Mouse (Mus musculus): ENCODE measurements around the gene Synj2.

Synj2 gene

DNA sequence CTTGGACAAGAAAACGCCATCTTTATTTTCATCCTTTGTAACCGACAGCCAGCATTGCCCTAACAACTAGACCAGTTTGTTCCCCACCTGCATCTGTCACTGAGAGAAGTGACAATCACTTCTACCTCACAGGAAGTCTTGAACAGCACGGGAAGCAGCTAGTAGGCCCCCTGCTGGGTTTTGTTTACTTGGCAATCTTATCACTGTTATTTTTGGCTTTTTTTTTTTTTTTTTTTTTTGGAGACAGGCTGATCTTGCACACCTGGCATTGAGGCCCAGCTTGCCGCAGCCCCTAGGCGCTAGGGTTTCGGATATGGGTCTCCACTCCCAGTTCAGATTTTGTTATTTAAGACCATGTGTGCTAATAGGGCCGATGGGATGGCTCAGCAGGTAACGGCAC lies 32.5 kb downstream of the Synj2 start:
- DNase-seq (ENCODE audit: low spot score in 2 of 2), result no peak

DNA sequence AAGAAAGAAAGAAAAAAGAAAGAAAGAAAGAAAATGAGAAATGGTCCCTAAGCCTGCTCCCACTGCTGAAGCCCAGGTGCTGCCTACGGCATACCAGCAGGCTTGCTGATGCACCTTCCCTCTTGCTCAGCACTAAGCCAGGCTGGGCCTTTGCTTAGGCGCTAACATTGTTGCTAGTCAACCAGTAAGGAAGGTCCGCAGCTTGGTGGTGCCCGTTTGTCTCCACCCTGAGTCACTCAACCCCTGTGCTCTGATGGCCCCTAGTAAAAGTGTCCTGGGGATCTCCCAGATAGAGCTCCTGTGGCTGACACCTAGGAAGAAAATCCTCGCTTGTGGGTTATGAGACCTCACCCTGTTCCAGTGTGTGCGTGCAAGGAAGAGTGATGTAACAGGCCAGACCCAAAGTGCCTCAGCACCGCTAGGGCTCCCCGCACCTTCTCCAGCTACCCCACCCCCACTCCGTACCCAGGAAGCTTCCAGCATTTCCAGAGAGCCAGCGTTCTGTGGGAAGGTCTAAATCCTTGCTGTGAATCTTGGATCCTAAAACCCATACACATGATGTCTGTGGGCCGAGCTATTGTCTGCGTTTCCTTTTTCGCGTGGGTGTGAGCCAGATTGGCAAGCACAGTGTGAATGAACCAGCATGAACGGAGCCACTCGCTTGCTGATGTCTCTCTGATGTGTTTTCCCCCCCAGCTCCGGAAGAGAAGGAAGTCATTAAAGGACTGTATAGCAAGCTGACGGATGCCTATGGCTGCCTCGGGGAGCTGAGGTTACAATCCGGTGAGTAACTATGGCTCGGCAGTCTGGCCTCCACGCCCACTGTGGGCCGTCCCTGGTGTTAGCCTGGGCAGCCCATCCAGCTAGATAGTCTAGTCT lies 34.3 kb downstream of the Synj2 start:
- DNase-seq (ENCODE audit: low spot score in 2 of 2), result peak; percentile 11 to 41

DNA sequence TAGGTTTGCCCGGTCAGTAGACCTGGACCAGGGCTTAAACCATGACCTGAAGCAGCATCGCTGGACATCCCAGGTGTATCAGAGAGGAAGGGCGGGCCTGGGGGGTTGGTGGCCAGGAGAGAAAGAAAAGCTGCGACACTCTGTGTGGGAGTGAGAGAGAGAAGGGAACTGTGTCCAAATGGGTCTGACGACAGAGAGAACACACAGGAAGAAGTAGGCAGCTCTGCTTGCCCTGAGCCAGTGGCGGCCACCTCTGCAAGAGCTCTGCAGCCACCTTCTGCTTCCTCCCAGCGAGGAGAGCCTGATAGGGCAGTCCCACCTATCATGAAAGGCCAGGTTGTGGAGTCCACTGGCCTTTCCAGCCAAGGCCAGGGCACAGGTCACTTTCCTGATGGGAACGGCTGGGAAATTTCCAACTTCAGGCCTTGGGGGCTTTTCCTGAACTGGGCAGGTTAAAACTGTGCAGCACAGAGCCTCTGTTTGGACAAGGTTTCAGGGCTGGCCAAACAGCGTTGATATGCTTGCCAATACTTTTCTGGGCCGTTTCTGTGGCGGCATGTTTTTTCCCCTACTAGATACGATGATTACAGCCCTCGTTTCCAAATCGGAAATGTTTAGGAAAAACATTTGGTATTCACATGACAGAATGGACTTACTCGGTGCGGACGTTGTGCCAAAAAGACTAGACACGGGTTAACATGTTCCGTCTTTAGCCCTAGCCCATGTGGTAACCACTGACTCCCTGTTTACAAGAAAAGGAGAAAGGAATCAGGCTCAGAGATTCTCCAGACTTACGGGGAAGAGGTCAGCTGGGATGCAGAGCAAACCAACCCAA lies 35.4 kb downstream of the Synj2 start:
- DNase-seq (ENCODE audit: low spot score in 2 of 2), result peak in 1 of 2 experiments; percentile 9

DNA sequence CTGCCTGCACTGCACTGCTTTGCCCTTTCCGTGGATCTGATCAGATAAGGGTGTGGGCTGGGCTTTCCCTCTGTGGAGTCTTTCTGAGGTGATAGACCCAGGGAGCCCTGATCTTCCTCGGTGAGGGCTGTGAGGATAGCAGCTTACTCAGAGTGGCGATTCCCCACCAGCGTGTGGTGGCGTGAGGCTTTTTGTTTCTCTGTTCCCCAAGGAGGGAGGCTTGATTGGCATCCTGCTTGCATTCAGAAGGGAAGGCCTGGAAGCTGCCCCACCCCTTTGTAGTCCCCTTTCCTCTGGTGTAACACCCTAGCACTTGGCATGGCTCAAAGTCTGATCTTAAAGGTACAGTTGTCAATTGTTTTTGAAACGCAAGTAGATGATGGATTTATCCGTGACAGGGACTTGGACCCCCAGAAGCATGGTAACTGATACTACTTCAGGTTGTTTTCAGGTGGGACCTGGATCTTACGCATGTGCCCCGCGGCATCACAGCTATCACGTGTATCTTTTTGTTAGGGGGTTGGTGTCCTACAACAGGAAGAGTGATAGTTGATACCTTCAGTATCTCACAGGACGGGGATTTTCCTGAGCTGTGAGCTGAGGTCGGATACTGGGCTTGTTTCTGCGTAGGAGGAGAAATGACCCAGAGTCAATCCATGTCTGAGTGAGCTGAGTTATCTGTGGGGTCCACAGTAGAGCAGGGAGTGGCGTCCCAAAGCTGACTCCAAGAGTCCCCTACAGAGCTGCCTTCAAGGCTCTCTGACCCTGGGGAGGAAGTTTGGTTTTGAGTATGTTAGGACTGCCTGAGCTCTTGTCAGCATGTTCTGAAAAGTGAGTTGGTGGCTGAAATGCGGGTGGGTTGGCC lies 36.2 kb downstream of the Synj2 start:
- DNase-seq (ENCODE audit: low spot score in 2 of 2), result no peak

DNA sequence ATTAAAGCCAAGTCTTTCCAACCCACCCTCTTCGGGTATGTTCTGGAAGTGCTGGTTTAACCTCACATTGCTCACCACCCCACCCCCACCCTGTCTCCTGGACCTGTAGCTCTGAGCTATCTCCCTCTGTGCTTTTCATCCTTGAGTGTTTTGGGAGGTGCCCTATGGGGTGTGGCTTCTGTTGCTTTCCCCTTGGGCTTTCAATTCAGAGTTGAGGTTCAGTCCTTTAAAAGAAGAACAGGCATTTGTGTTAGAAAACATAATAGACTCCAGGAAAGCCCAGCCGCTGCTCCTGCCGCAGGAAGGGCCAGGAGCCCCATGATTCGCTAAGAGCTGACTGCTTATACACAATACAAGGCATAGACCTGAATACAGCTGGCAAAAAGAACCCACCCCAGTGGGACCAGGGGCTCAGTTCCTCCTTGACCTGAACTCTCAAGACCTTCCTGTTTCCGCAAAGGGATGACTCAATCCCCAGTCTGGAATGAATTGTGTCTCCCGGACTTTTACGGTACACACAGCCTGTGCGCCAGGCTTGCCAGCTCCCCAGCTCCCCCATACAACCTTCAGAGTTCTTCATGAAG lies 36.9 kb downstream of the Synj2 start:
- no peak for DNase-seq (ENCODE audit: low spot score in 2 of 2)

DNA sequence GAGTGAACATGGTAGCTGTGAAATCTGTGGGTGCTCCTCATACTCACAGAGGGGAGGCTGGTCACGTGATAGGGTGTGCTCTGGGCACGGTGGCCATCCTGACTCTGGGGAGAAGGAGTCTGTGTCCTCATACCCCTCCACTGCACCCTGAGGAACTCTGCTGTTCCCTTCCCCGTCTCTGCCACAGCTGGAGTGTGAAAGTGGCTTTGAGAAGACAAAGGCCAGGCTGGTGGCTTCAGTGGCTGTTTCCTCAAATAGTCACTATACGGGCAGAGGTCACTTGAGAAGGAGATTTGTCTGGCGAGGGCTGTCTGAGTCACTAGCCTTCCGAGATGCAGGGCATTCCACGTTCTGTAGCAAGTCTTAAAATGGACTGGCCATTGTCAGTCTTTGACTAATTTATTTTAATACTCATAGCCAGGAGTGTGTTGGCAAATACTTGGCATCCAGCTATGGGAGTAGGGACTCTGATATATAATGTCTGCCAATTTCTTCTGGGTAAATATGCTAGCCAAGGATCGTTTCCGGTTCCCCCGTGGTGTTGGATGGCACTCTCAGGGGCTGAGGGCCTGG lies 37.5 kb downstream of the Synj2 start:
- DNase-seq (ENCODE audit: low spot score in 2 of 2), result no peak

DNA sequence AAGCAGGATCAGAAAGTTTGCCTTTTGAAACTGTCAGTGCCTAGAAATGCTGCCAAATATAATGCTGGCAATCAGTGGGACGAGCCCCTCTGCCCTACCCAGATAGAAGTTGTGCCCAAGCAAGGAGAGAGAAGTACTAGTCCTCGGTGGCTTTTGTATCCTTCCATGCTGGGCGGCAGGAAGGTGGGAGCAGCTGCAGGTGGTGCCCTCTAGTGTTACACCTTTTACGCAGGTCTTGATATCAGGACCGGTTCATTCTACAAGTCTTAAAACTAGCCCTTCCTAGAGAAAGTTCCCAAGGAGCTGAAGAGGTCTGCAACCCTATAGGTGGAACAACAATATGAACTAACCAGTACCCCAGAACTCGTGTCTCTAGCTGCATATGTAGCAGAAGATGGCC lies 39.8 kb downstream of the Synj2 start:
- DNase-seq (ENCODE audit: low spot score in 2 of 2), result no peak

DNA sequence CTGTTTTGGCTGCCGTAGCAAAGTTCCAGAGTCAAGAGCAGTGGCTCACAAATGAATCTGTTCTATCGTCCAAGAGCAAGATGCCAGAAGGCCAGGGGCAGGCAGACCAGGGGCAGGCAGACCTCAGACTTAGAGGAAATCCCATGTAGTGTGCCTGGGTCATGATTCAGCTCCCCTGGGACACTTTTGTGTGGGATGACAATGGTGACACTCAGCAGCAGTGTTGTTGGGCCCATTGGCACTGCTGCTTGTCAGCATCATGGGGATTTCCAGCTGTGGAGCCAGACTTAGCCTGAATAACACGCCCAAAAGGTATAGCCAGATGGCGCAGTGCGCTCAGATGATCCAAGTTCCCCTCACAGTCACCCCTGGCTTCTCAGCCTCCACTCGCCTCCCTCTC lies 42.1 kb downstream of the Synj2 start:
- DNase-seq (ENCODE audit: low spot score in 2 of 2), result no peak

DNA sequence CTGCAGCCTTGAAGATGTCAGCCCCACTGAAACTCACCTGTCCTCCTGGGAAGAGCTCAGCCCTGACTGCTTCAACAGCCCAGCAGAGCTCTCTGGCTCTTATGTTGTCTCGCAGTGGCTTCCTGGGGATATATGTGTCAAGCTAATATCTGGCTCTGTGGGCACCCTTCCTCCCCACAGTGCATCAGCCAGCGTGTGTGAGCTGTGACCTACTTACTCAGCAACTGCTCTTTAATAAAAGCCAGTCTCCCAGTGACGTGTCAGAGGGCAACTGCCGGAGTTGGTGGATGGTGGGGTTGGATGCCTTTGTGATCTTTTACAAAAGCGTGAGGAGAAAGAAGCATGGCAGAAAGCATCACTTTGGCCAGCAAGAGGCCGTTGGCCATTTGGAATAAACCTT lies 42.8 kb downstream of the Synj2 start:
- DNase-seq (ENCODE audit: low spot score in 2 of 2), result no peak

DNA sequence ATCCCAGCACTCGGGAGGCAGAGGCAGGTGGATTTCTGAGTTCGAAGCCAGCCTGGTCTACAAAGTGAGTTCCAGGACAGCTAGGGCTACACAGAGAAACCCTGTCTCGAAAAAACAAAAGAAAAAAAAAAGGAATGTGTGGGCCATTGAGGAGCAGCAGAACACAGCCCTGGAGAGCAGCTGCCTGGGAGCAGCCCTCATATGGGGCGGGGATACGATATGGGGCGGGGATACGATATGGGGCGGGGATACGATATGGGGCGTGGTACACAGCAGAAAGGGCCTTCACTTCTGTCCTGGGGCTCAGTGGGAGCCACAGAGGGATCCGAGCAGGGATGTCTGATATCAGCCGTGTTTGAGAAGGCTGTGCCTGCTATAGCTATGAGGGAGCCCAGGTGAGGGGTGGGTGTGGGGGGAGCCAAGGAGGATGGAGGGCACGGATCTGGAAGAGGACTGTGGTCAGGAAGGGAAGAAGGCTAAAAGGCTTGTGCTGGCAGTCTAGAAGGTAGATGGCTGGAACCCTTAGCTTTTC lies 43.7 kb downstream of the Synj2 start:
- DNase-seq (ENCODE audit: low spot score in 2 of 2), result no peak

DNA sequence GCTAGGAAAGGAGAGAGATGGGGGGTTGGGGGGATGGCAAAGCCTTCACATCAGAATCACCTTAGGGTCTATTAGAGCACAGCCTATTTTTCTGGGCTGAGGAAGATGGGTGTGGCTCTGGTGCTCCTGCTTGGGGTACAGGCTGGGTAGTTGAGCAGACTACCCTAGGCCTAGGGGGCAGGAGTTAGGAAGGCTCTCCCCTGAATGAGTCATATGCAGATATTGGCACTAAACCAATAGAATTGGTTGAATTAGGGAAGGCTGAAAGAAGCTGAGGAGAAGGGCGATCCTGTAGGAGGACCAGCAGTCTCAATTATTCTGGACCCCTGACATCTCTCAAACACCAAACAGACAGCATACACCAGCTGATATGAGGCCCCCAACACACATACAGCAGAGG lies 44.2 kb downstream of the Synj2 start:
- DNase-seq (ENCODE audit: low spot score in 2 of 2), result no peak

DNA sequence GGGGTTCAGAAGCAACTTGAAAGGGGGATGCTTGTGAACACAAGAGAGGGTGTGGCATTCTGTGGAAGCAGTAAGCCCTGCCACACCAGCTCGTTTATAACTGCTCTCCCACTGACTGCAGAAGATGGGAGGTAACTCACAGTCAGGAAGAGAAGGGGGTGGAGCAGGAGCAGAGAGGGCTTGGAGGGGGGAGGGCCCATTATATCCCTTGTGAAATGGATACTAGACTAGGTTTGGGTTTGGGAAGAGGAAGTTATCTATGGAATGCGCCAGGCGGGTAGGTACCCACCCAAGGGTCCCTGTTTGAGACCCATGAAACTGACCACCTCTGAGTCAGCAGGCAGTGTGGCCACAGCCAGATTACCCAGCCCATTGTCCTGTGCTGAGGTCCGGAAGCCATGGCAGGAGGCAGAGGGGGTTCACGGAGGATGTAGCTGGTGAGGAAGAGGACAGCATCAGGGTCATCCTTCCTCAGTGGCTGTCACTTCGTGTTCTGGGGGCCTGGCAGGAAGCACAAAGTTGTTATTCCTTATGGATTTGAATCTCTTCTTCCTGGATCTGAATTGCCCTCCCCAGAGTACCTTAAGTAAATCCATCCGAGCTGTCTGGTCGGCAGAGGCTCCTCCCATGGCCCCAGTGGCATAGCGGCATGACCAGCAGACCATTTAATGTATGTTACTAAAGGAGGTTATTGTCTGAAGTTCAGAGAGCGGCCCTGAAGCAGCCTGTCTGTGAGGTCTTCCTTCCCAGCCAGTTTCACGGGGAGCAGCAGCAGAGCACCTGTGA lies 46.4 kb downstream of the Synj2 start:
- no peak for DNase-seq (ENCODE audit: low spot score in 2 of 2)

DNA sequence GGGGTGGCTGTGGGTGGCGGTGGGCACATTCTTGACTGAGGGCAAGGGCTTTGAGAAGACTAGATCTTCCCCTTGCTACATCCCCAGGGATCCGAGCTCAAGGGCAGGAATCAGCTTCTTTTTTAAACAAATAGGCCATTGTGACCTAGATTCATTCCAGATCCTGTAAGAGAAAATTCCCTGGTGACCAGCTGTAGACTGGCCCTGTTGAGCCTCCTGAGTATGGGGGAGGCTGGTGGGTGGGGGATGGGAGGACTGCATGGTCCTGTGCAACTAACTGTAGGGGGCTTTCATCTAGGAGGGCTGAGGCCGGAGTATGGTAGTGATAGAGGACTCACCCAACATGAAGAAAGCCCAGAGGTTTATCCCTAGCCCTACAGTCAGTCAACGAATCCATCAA lies 47.0 kb downstream of the Synj2 start:
- no peak for DNase-seq (ENCODE audit: low spot score in 2 of 2)

DNA sequence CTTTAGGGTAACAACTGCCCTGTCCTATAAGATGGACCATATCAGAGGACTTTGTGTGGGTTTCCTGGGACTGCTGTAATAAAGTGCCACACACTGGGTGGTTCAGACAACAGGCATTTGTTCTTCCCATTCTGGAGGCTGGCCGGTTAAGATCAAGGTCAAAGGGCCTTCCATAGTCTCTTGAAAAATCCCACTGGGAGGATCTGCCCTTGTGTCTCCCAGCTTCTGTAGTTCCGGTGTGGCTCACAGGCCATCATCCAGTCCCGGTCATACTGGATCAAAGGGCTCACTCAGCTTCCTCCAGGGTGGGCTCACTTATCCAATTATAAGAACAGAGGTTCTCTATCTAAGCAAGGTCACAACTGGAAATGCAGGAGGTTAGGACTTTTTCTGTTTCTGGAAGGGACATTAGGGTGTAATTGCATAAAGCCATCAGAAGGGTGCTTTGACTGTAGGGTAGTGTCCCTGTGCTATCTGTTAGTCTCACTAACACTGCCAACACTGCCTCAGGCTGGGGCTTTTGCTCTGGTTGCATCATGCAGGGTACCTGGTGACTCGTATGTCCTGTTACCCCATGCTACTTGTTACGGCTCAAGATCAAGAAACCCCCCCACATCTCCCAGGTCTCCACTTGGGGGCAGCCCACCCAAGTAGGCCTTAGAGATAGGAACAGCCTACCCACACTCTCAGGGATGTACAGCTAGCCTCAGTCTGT lies 51.9 kb downstream of the Synj2 start:
- no peak for DNase-seq (ENCODE audit: low spot score in 2 of 2)

DNA sequence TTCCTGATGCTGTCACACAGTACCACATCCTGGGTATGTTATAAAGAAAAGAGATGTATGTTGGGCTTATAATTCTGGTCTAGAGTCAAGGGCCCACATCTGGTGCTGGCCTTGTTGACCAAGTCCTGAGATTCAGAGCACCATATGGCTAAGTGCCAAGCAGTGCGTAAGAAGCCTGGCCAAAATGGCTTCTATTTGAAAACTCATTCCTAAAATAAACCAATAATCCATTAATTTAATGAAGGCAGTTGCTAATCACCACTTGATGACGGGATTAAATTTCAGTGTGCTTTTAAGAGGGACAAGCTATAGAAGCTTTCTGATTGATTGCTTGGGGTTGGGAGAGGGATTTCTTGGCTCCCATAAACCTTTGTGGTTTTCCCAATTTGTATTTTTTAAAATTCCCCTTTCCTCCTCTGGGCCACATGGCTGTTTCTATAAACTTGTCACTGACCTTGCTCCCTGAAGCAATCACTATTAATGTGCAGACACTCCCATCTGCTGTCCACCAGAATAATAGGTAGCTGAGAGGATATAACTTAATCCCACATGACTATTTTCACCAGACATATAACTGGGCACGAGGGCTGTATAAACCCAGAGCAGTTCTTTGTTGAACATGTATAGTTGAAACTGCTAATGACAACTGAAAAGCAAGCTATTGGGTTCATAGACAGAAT lies 52.6 kb downstream of the Synj2 start:
- no peak for DNase-seq (ENCODE audit: low spot score in 2 of 2)

DNA sequence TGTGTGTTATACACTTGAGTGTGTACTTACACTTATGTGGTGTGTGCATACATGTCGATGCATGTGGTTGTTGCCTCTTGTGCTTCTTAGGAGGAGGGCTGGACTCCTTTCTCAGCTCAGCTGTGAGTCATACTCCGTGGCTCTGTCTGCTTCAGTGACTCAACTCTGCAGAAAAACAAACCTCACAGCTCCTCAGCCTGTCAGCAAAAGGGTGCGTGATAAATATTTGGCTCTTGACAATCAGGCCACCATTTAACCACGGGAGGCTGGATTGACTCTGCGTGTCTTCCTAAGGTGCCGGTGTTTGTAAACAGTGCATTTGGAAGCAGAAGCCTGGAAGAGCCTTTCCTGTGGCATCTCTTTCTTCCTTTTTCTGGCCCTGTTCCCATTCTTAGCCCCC lies 53.5 kb downstream of the Synj2 start:
- no peak for DNase-seq (ENCODE audit: low spot score in 2 of 2)

DNA sequence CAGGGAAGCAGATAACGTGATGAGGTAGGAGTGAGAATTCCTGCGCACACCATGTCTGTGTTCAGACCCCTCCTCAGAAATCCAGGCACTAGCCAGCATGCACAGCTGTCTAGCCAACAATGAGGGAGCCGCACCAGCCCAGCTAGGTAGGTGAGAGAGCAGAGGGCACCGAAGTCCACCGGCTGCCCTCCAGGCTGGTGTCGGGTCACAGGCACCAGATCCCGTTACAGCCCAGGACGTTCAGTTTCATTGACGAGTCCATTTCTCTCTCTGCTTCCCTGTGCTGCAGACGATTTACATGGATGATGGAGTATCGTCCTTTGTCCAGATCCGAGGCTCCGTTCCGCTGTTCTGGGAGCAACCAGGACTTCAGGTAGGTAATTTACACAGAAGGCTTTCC lies 55.5 kb downstream of the Synj2 start:
- no peak for DNase-seq (ENCODE audit: low spot score in 2 of 2)

DNA sequence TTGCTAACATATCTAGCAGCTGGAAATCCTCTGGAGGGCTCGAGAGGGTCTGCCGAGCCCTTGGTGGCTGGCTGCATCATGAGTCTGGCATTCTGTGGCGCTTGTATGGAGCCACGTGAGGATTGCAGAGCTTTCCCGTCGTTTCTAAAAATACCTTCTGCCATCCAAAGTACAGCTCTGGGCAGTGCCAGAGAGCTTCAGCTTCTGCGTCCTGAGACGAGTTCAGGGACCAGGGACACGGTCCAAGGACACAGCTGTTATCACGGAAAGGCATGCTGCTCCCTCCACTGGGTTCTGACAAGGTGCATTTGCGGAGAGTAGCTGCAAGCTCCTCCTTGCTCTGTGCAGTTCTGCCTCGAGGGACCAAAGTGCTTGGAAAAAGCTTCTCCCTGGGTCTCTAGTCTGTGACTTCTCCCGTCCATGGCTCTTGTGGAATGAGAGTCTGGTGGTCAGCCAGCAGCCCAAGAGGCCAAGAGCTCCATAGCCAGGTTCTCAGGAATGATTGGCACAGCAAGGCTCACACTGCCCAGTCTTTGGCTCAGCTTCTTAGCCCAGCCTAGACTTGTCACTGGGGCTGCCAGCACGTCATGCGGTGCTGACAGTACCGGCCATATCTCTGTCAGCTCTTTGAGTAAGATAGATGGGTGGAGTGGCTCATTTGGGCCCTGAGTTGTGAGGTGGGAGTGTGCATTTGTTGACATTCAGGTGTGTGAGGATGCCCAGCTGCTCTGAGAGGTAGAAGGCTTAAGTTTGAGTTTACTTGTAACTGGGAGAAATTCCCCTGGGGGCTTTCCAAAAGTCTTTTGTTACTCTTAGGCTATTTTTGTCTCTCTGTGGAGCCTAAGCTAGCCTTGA lies 56.5 kb downstream of the Synj2 start:
- DNase-seq (ENCODE audit: low spot score in 2 of 2), result no peak

All from spleen, postnatal 10 days (tissue).